Mouse (Mus musculus): ENCODE results near the gene Atp5l. TPM values are rescaled to one million over a fixed set of nuclear protein-coding genes. Genes with fewer than 3 reads are reported as not detected.

Atp5l gene
- polyA plus RNA-seq, 1 experiment from 2014 or later = 638 TPM

DNA sequence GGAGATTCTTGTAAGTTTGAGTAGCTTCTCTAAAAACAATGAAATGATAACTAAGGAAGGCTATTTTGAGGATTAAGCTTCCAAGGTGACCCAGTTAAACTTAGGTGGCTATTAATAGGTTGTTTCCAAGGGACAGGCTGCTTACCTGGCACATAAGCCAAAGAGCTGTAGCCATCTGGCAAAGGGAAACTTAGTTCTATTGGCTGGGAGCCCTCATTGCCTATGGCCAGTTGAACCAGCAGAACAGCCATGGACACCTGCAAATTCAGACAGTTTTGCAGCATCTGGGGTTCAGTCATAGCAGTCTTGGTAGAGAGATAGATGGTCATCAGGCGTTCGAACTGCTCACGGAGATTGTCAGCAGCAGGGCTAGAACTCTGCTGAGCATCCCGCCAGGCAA, 21.9 kb upstream of the Atp5l start:
- WGBS = 100% methylated on average over 4 of the region's 4 CpGs
- Histone ChIP-seq H3K4me3 (replicated peaks; ENCODE audit: low read length) (no peak overlapping the region), H3K9me3 (ENCODE audit: control insufficient read depth, low read length) (no peaks in the 10 kb centered on the region), H3K27ac (ENCODE audit: low read length) (no peak overlapping the region), H3K9ac (replicated peaks; ENCODE audit: low read depth, low read length) (no peak overlapping the region), H3K4me1 (replicated peaks; ENCODE audit: control insufficient read depth, insufficient read depth, low read length) (no peaks in the 10 kb centered on the region), H3K36me3 (ENCODE audit: control insufficient read depth, insufficient read depth) (peaks cover 24% of the 10 kb centered on the region), H3K27me3 (replicated peaks; ENCODE audit: control insufficient read depth, insufficient read depth, low read length) (no peaks in the 10 kb centered on the region), H3K4me2 (ENCODE audit: low read length) (no peak overlapping the region)
- no peak for ATAC-seq

DNA sequence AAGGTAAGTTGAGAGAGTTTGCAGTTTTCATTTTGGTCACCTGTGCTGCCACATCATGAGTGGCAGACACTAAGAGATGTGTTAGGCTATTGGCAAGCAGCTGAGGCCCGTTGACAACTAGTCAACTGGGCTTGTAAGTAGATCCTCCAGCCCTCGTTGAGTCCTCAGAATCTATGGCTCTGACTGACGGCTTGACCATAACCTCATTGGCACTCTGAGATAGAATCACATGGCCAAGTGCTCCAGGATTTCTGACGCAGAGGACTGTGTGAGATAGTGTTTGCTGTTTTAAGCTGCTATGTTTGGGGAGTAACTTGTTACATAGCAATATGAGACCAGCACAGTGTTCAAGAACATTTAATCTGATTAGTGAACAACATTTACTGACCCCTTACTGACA, 21.2 kb upstream of the Atp5l start:
- Histone ChIP-seq H3K4me3 (replicated peaks; ENCODE audit: low read length) (no peak overlapping the region), H3K27ac (ENCODE audit: low read length) (no peak overlapping the region), H3K4me2 (ENCODE audit: low read length) (no peak overlapping the region), H3K9me3 (ENCODE audit: control insufficient read depth, low read length) (no peaks in the 10 kb centered on the region), H3K9ac (replicated peaks; ENCODE audit: low read depth, low read length) (no peak overlapping the region), H3K4me1 (replicated peaks; ENCODE audit: control insufficient read depth, insufficient read depth, low read length) (no peaks in the 10 kb centered on the region), H3K36me3 (ENCODE audit: control insufficient read depth, insufficient read depth) (peaks cover 24% of the 10 kb centered on the region), H3K27me3 (replicated peaks; ENCODE audit: control insufficient read depth, insufficient read depth, low read length) (no peaks in the 10 kb centered on the region)
- no peak for ATAC-seq
- WGBS = 92% methylated on average over 4 of the region's 4 CpGs

DNA sequence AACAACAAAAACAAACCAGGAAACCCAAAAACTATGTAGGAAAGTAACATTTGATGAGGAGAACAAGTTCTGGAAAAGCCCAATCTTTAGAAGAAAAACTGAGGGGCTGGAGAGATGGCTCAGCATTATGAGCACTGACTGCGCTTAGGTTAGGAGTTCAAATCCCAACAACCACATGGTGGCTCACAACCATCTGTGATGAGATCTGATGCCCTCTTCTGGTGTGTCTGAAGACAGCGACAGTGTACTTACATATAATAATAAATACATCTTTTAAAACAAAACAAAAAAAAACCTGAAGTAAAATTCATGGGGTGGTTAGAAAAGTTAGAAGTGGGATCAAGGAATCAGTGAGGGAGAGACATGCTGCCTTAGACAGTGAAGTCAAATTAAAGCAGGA, 1.0 kb upstream of the Atp5l start:
- no peak for ATAC-seq
- peak overlapping the region; percentile 92 for H3K27ac ChIP-seq (ENCODE audit: low read length)
- H3K4me2 ChIP-seq (ENCODE audit: low read length) = peak overlapping the region; percentile 61
- peak overlapping the region; percentile 93 for H3K4me3 ChIP-seq (replicated peaks; ENCODE audit: low read length)
- no peaks in the 10 kb centered on the region for H3K36me3 ChIP-seq (ENCODE audit: control insufficient read depth, insufficient read depth)
- H3K4me1 ChIP-seq (replicated peaks; ENCODE audit: control insufficient read depth, insufficient read depth, low read length) = peaks cover 16% of the 10 kb centered on the region
- H3K9ac ChIP-seq (replicated peaks; ENCODE audit: low read depth, low read length) = no peak overlapping the region; the same call in 1 of the 2 replicates
- no peaks in the 10 kb centered on the region for H3K9me3 ChIP-seq (ENCODE audit: control insufficient read depth, low read length)
- 73% methylated on average over 2 of the region's 2 CpGs for WGBS
- no peaks in the 10 kb centered on the region for H3K27me3 ChIP-seq (replicated peaks; ENCODE audit: control insufficient read depth, insufficient read depth, low read length)

DNA sequence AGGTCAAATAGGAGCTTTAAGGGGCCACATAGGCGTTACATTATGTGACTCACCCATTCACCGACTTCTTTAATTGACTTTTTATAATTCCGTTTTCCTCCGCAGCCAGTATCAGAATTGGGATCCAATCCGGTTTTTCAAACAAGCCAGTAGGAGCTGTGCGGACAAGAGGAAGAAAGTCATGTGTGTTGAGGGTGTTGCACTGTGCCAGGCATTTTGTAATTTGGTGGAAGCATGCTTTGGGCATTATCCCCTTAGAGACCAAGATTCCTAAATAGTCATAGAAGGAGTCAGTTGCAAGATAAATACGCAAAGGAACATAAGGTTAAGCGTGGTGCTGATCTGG, 554 bp upstream of the Atp5l start:
- Histone ChIP-seq H3K27ac (ENCODE audit: low read length) (peak overlapping the region; percentile 92), H3K36me3 (ENCODE audit: control insufficient read depth, insufficient read depth) (no peaks in the 10 kb centered on the region), H3K4me3 (replicated peaks; ENCODE audit: low read length) (peak overlapping the region; percentile 93), H3K4me1 (replicated peaks; ENCODE audit: control insufficient read depth, insufficient read depth, low read length) (peaks cover 16% of the 10 kb centered on the region), H3K9ac (replicated peaks; ENCODE audit: low read depth, low read length) (peak overlapping the region; percentile 47), H3K4me2 (ENCODE audit: low read length) (peak overlapping the region; percentile 61), H3K27me3 (replicated peaks; ENCODE audit: control insufficient read depth, insufficient read depth, low read length) (no peaks in the 10 kb centered on the region), H3K9me3 (ENCODE audit: control insufficient read depth, low read length) (no peaks in the 10 kb centered on the region)
- under 1% methylated on average over 8 of the region's 8 CpGs for WGBS
- ATAC-seq = peak; percentile 94

- H3K4me1 ChIP-seq (replicated peaks; ENCODE audit: control insufficient read depth, insufficient read depth, low read length) = peaks cover 22% of the 10 kb centered on the region
- H3K36me3 ChIP-seq (ENCODE audit: control insufficient read depth, insufficient read depth) = no peaks in the 10 kb centered on the region
- no peak overlapping the region for H3K27ac ChIP-seq (ENCODE audit: low read length)
- no peaks in the 10 kb centered on the region for H3K27me3 ChIP-seq (replicated peaks; ENCODE audit: control insufficient read depth, insufficient read depth, low read length)
- H3K9me3 ChIP-seq (ENCODE audit: control insufficient read depth, low read length) = no peaks in the 10 kb centered on the region
- ATAC-seq = no peak
- WGBS = 39% methylated on average over 2 of the region's 2 CpGs
- H3K4me2 ChIP-seq (ENCODE audit: low read length) = peak overlapping the region; percentile 86
- H3K4me3 ChIP-seq (replicated peaks; ENCODE audit: low read length) = peak overlapping the region; percentile 93
- peak overlapping the region; percentile 96 for H3K9ac ChIP-seq (replicated peaks; ENCODE audit: low read depth, low read length)
Measured at GRCm38 (mm10) chr9:44919606-44920005, 936 bp downstream of the Atp5l start.

- Histone ChIP-seq H3K9me3 (ENCODE audit: control insufficient read depth, low read length) (no peaks in the 10 kb centered on the region), H3K9ac (replicated peaks; ENCODE audit: low read depth, low read length) (no peak overlapping the region), H3K4me1 (replicated peaks; ENCODE audit: control insufficient read depth, insufficient read depth, low read length) (peaks cover 14% of the 10 kb centered on the region), H3K27ac (ENCODE audit: low read length) (no peak overlapping the region), H3K27me3 (replicated peaks; ENCODE audit: control insufficient read depth, insufficient read depth, low read length) (no peaks in the 10 kb centered on the region), H3K4me3 (replicated peaks; ENCODE audit: low read length) (no peak overlapping the region), H3K36me3 (ENCODE audit: control insufficient read depth, insufficient read depth) (peaks cover 10% of the 10 kb centered on the region), H3K4me2 (ENCODE audit: low read length) (no peak overlapping the region)
- 35% methylated on average over 1 of the region's 1 CpGs for WGBS
- no peak for ATAC-seq
Measured at GRCm38 (mm10) chr9:44916196-44916595, 4.3 kb downstream of the Atp5l start.

DNA sequence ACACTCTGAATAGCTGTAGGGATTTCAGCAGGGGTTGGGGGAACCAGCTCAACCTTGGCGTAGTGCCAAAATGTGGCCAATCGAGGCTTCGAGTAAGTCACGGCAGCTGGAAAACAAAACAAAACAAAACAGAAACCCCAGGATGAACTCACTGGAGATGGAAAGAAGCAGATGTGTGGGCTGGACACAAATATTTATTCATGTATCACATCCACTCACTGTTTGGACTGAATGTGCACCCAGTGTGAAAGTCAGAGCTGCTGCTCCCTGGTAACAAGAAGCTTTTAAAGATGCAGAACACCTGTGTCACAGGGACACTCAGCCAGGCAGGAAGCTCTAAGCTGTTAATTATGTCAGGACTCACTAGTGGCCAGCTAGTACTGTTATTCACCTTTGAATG, 5.8 kb downstream of the Atp5l start:
- Histone ChIP-seq H3K4me1 (replicated peaks; ENCODE audit: control insufficient read depth, insufficient read depth, low read length) (peaks cover 11% of the 10 kb centered on the region), H3K9me3 (ENCODE audit: control insufficient read depth, low read length) (no peaks in the 10 kb centered on the region), H3K4me2 (ENCODE audit: low read length) (no peak overlapping the region), H3K36me3 (ENCODE audit: control insufficient read depth, insufficient read depth) (peaks cover 18% of the 10 kb centered on the region), H3K4me3 (replicated peaks; ENCODE audit: low read length) (no peak overlapping the region), H3K9ac (replicated peaks; ENCODE audit: low read depth, low read length) (0 out of 2 replicates have a peak overlapping the region, but pooled peaks have one; percentile 17), H3K27me3 (replicated peaks; ENCODE audit: control insufficient read depth, insufficient read depth, low read length) (no peaks in the 10 kb centered on the region), H3K27ac (ENCODE audit: low read length) (no peak overlapping the region)
- ATAC-seq = no peak
- WGBS = 17% methylated on average over 4 of the region's 4 CpGs

DNA sequence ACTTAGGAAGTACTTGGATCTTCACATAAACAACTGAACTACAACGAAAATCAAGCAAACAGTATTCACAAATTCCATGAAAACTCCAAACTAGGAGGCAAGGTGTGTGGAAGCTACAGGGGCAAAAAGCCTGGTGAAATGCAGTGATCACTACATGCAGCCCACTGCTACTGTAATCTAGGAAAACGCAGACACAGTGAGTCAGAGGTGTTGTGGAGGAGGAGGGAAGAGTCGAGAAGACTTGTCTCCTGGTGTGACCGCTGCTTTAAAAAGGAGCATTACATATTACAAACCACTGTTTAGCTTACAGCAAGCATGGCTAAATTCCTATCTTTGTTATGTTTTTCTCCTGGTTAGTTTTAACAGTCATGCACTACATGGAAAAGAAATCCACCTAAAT, 9.2 kb downstream of the Atp5l start:
- Histone ChIP-seq H3K4me3 (replicated peaks; ENCODE audit: low read length) (no peak overlapping the region), H3K4me2 (ENCODE audit: low read length) (no peak overlapping the region), H3K36me3 (ENCODE audit: control insufficient read depth, insufficient read depth) (peaks cover 18% of the 10 kb centered on the region), H3K9ac (replicated peaks; ENCODE audit: low read depth, low read length) (no peak overlapping the region), H3K9me3 (ENCODE audit: control insufficient read depth, low read length) (no peaks in the 10 kb centered on the region), H3K4me1 (replicated peaks; ENCODE audit: control insufficient read depth, insufficient read depth, low read length) (peaks cover 7% of the 10 kb centered on the region), H3K27me3 (replicated peaks; ENCODE audit: control insufficient read depth, insufficient read depth, low read length) (no peaks in the 10 kb centered on the region), H3K27ac (ENCODE audit: low read length) (no peak overlapping the region)
- no peak for ATAC-seq
- WGBS = 97% methylated on average over 4 of the region's 4 CpGs

GRCm38 (mm10) chr9:44905620-44906019, 14.9 kb downstream of the Atp5l start:
- WGBS = 68% methylated on average over 4 of the region's 4 CpGs
- no peak overlapping the region for H3K27ac ChIP-seq (ENCODE audit: low read length)

DNA sequence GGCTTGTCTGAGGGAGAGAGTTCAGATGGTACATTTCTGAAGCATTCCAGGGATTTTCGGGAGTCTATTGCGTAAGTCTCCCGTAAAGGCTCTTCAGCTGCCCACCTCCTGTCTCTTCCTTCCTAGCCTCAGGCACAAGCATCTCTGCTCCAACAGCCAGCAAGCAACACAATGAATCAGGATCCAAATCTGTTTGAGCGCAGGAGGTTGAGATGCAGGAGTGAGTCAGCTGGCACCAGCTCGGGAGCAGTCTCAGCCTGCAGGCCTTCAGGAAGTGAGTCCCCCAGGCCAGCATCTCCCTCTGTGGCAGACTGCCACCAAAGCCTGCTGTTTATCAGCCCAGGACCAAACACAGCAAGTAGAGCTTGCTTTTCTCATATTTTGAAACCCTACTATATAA, 15.6 kb downstream of the Atp5l start:
- H3K9ac ChIP-seq (replicated peaks; ENCODE audit: low read depth, low read length) = no peak overlapping the region
- H3K4me2 ChIP-seq (ENCODE audit: low read length) = no peak overlapping the region
- 63% methylated on average over 5 of the region's 5 CpGs for WGBS
- H3K4me3 ChIP-seq (replicated peaks; ENCODE audit: low read length) = no peak overlapping the region
- no peaks in the 10 kb centered on the region for H3K27me3 ChIP-seq (replicated peaks; ENCODE audit: control insufficient read depth, insufficient read depth, low read length)
- no peaks in the 10 kb centered on the region for H3K36me3 ChIP-seq (ENCODE audit: control insufficient read depth, insufficient read depth)
- H3K9me3 ChIP-seq (ENCODE audit: control insufficient read depth, low read length) = no peaks in the 10 kb centered on the region
- H3K27ac ChIP-seq (ENCODE audit: low read length) = no peak overlapping the region
- ATAC-seq = no peak
- no peaks in the 10 kb centered on the region for H3K4me1 ChIP-seq (replicated peaks; ENCODE audit: control insufficient read depth, insufficient read depth, low read length)

More at GRCm38 (mm10) chr9:44905620-44906019, 14.9 kb downstream of the Atp5l start:
- no peak overlapping the region for H3K4me3 ChIP-seq (replicated peaks; ENCODE audit: low read length)
- H3K9me3 ChIP-seq (ENCODE audit: control insufficient read depth, low read length) = no peaks in the 10 kb centered on the region
- H3K9ac ChIP-seq (replicated peaks; ENCODE audit: low read depth, low read length) = no peak overlapping the region
- H3K4me1 ChIP-seq (replicated peaks; ENCODE audit: control insufficient read depth, insufficient read depth, low read length) = no peaks in the 10 kb centered on the region
- peaks cover 4% of the 10 kb centered on the region; the same call in 1 of the 2 replicates for H3K36me3 ChIP-seq (ENCODE audit: control insufficient read depth, insufficient read depth)
- no peaks in the 10 kb centered on the region for H3K27me3 ChIP-seq (replicated peaks; ENCODE audit: control insufficient read depth, insufficient read depth, low read length)
- no peak for ATAC-seq
- no peak overlapping the region for H3K4me2 ChIP-seq (ENCODE audit: low read length)

All from forebrain, embryonic 16.5 days (tissue).